Mouse (Mus musculus) forebrain, embryonic 14.5 days (tissue): ENCODE data around the gene Rnf135. TPM values are rescaled to one million over a fixed set of nuclear protein-coding genes. Genes with fewer than 3 reads are reported as not detected.

ENCODE experiments used
- ATAC-seq: fragments of 200-750 bp; cut with Nextera tagmentation; 2 replicates; pipeline ENCODE4 v1.8.0; 2017; ENCODE audit warnings: mild to moderate bottlenecking, moderate library complexity
- DNase-seq: peaks from one replicate; pipeline ENCODE4 v3.0.0-alpha.2; 2015; ENCODE audit warnings: low spot score
- H3K27ac ChIP-seq: fragments of 300-500 bp; sonication (generic); 2 replicates; pipeline ENCODE4 v1.5.1; 2014; ENCODE audit warnings: low read depth, mild to moderate bottlenecking, control low read depth, low read length, moderate library complexity
- H3K27me3 ChIP-seq: fragments of 300-500 bp; sonication (generic); replicated peaks from 2 replicates; pipeline ENCODE4 v1.6.1; 2014; ENCODE audit warnings: low read length, control low read depth, mixed read lengths; ENCODE audit not compliant: control insufficient read depth, insufficient read depth
- H3K36me3 ChIP-seq: fragments of 300-500 bp; sonication (generic); 2 replicates; pipeline ENCODE4 v1.6.1; 2014; ENCODE audit warnings: low read length, control low read depth; ENCODE audit not compliant: control insufficient read depth, insufficient read depth
- H3K4me1 ChIP-seq: fragments of 300-500 bp; sonication (generic); 2 replicates; pipeline ENCODE4 v1.6.1; 2014; ENCODE audit warnings: antibody characterized with exemption, low read length, control low read depth; ENCODE audit not compliant: control insufficient read depth, insufficient read depth
- H3K4me2 ChIP-seq: fragments of 300-500 bp; sonication (generic); 2 replicates; pipeline ENCODE4 v1.6.1; 2014; ENCODE audit warnings: mild to moderate bottlenecking, control low read depth, low read length
- H3K4me3 ChIP-seq: fragments of 300-500 bp; sonication (generic); 2 replicates; pipeline ENCODE4 v1.5.1; 2014; ENCODE audit warnings: low read depth, low read length, control low read depth
- H3K9ac ChIP-seq: fragments of 300-500 bp; sonication (generic); 2 replicates; pipeline ENCODE4 v1.6.1; 2014; ENCODE audit warnings: mild to moderate bottlenecking, low read length, control low read depth, moderate library complexity
- H3K9me3 ChIP-seq: fragments of 300-500 bp; sonication (generic); replicated peaks from 2 replicates; pipeline ENCODE4 v1.6.1; 2016; ENCODE audit warnings: low read length, control low read depth, mixed read lengths; ENCODE audit not compliant: control insufficient read depth
- WGBS: fragments of 180-500 bp; shearing (Covaris S2); extraction: QIAGEN DNeasy Blood & Tissue Kit; methylation state at CpG from one replicate; pipeline ENCODE4 v1.1.7; 2014; 5-methylcytosine and 5-hydroxymethylcytosine counted together
- polyA plus RNA-seq: library from polyadenylated mRNA; unstranded; fragments of >200 nt; fragmentation: Nextera tagmentation; extraction: Ambion mirVana; gene quantifications from 2 replicates; pipeline ENCODE4 v1.2.1, GENCODE M21; 2014

Rnf135 gene
- polyA plus RNA-seq, 1 experiment from 2014 or later: 2.4 TPM

DNA sequence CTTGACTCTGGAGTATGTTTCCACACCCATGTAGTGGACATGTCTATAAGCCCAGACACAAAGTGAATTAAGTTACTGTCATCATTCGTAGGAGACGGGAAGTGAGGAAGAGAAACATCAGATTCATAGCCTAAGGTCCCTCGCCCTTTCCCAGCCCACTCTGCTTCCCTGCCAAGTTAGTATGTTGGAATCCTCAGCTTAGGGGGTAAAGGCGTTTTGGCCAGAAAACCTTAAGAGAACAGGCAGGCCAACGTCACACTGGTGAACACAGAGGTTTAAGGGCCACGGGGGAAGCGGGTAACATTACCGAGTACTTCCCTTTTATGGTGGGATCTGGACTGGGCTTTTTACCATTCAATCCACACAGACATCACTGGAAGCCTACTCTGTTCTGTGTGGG is 28.1 kb upstream of the Rnf135 start:
- no peak for ATAC-seq
- DNase-seq: no peak
- Histone ChIP-seq H3K9ac (no peak overlapping the region), H3K4me3 (no peak overlapping the region), H3K4me2 (no peak overlapping the region), H3K27ac (no peak overlapping the region), H3K36me3 (no peaks in the 10 kb centered on the region), H3K4me1 (no peaks in the 10 kb centered on the region), H3K27me3 (peaks cover 32% of the 10 kb centered on the region), H3K9me3 (no peaks in the 10 kb centered on the region)
- 83% methylated on average over 8 of the region's 8 CpGs for WGBS

DNA sequence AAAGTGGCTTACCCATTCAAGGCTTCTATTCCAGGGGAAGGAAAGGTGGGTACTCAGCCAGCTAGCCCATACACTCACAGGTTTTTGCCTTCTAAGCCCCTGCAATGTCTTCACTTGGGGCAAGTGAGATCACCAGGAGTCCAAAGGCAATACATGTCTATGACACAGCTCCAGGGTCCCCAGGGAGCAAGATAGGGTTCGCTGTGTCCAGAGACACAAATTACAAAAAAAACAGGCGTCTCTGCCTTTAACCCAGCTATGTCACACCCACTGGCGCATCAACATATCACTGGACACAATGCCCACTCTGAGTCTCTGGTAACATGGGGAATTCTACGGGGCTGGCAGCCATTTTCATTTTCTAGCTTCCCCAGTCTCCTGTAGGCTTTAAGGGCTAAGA is 27.7 kb upstream of the Rnf135 start:
- H3K4me1 ChIP-seq: no peaks in the 10 kb centered on the region
- DNase-seq (no peak), ATAC-seq (no peak)
- no peak overlapping the region for H3K27ac ChIP-seq
- no peaks in the 10 kb centered on the region for H3K36me3 ChIP-seq
- no peak overlapping the region for H3K4me3 ChIP-seq
- peaks cover 32% of the 10 kb centered on the region for H3K27me3 ChIP-seq
- no peak overlapping the region for H3K9ac ChIP-seq
- H3K9me3 ChIP-seq: no peaks in the 10 kb centered on the region
- WGBS: 86% methylated on average over 4 of the region's 4 CpGs
- no peak overlapping the region for H3K4me2 ChIP-seq

DNA sequence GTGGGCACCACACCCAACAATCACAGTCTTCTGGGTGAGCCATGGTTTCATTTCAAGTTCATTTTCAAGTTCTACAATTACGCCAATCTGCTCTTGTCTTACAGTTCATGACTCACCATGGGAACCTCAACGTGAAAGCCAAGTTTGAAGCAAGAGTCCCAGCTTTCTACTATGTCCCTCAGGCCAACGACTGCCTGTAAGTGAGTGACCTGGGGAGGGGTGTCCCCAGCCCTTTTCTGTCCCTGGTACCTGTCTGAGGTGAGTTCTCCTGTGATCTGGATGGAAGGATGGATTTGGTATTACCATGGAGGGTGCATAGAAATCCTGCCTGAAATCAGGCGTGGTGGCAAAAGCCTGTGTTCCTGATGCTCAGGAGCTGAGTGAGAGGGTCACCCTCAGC is 26.8 kb upstream of the Rnf135 start:
- Histone ChIP-seq H3K9me3 (no peaks in the 10 kb centered on the region), H3K9ac (no peak overlapping the region), H3K27me3 (peaks cover 32% of the 10 kb centered on the region), H3K4me1 (no peaks in the 10 kb centered on the region), H3K4me2 (no peak overlapping the region), H3K27ac (no peak overlapping the region), H3K36me3 (no peaks in the 10 kb centered on the region), H3K4me3 (no peak overlapping the region)
- WGBS: 85% methylated on average over 4 of the region's 4 CpGs
- DNase-seq (no peak), ATAC-seq (no peak)

DNA sequence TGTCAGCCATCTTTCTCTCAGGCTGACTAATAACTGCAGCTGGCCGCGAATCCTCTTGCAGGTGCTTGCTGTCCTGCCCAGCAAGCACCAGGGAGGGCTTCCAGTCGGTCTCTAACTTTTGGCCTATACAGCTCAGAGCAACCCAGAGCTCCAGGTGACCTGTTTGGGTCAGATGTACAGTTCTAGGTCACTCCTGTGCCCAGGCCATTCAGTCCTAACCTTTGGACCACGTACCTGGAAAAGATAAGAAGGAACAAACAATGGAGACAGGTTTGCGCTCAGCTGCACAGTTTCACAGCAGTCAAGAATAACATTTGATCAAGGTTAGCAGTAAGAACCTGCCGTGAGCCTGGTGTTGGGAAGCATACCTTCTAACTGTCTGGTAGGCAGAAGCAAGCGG is 24.6 kb upstream of the Rnf135 start:
- Histone ChIP-seq H3K4me2 (no peak overlapping the region), H3K27ac (no peak overlapping the region), H3K36me3 (no peaks in the 10 kb centered on the region), H3K9ac (no peak overlapping the region), H3K27me3 (peaks cover 17% of the 10 kb centered on the region), H3K4me1 (no peaks in the 10 kb centered on the region), H3K9me3 (no peaks in the 10 kb centered on the region), H3K4me3 (no peak overlapping the region)
- 85% methylated on average over 7 of the region's 7 CpGs for WGBS
- ATAC-seq (no peak), DNase-seq (no peak)

DNA sequence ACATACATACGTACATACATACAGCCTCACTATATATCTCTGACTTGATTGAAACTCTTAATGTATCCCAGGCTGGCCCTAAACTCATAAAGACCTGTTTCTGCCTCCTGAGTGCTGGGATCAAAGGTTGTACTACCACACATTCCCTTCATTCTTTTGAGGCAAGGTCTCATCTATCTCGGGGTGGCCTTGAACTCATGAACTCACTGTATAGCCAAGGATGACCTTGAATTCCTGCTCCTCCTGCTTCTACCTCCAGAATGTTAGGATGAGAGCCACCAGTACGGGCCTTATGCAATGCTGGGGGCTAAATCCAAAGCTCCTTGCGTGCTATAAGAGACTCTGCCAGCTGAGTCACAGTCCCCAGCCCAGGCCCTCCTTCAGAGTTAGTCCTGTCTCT is 22.6 kb upstream of the Rnf135 start:
- H3K9me3 ChIP-seq: no peaks in the 10 kb centered on the region
- no peaks in the 10 kb centered on the region for H3K27me3 ChIP-seq
- H3K4me2 ChIP-seq: no peak overlapping the region
- H3K27ac ChIP-seq: no peak overlapping the region
- H3K4me1 ChIP-seq: no peaks in the 10 kb centered on the region
- H3K4me3 ChIP-seq: no peak overlapping the region
- ATAC-seq (no peak), DNase-seq (no peak)
- no peaks in the 10 kb centered on the region for H3K36me3 ChIP-seq
- 85% methylated on average over 4 of the region's 4 CpGs for WGBS
- no peak overlapping the region for H3K9ac ChIP-seq

DNA sequence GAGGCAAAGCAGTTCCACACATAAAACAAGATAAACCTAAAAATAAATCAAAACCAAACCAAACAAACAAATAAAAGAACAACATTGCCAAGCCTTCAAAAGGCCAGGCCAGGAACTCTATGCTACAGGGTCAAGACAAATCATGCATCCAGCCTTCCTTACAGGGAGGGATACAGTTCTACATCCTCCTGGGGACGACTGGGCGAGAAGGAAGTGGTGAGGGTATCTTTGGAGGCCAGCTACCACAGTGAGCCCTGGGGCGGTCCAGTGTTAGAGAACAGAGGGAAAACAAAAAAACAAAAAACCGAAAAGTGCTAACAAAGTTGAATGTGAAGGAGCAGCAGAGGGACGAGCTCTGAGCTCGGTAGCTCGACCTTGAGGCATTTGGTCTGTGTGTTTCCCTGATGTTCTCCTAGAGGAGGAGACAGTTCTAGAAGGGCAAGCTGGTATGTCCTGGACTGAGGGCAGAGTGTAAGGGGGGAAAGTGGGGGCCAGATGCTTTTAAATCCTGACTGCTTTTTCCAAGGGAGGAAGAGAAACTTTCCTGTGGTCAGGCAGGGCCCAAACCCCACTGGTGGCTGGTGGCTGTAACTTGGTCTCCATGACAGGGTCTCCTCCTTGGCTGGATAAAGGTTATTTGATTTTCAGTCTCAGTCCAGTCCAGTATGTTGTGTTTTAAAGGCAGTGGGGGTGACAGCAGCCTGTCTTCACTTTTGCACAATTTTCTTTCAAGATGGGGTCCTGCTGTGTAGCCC is 20.1 kb upstream of the Rnf135 start:
- Histone ChIP-seq H3K36me3 (no peaks in the 10 kb centered on the region), H3K27me3 (no peaks in the 10 kb centered on the region), H3K4me3 (no peak overlapping the region), H3K27ac (no peak overlapping the region), H3K9me3 (no peaks in the 10 kb centered on the region), H3K4me1 (no peaks in the 10 kb centered on the region), H3K9ac (no peak overlapping the region), H3K4me2 (no peak overlapping the region)
- no peak for ATAC-seq
- 74% methylated on average over 7 of the region's 7 CpGs for WGBS
- DNase-seq: no peak

DNA sequence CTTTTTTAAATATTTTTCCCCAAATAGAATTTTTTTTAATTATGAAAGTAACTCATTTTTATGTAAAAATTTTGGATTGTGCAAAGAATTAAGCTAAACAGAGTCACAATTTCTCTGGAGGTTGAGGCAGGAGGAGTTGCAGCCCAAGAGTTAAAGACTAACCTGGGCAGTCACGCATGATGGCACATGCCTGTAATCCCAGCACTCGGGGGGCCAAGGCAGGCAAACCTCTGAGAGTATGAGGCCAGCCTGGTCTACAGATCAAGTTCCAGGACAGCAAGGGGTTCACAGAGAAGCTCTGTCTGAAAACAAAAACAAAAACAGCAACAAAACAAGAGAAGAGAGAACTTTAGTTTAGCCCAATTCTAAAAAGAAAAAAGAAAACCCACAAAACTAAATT is 19.4 kb upstream of the Rnf135 start:
- Histone ChIP-seq H3K4me1 (no peaks in the 10 kb centered on the region), H3K27me3 (no peaks in the 10 kb centered on the region), H3K36me3 (no peaks in the 10 kb centered on the region), H3K9me3 (no peaks in the 10 kb centered on the region), H3K4me2 (no peak overlapping the region), H3K9ac (no peak overlapping the region), H3K4me3 (no peak overlapping the region), H3K27ac (no peak overlapping the region)
- 56% methylated on average over 2 of the region's 2 CpGs for WGBS
- DNase-seq: no peak
- no peak for ATAC-seq

DNA sequence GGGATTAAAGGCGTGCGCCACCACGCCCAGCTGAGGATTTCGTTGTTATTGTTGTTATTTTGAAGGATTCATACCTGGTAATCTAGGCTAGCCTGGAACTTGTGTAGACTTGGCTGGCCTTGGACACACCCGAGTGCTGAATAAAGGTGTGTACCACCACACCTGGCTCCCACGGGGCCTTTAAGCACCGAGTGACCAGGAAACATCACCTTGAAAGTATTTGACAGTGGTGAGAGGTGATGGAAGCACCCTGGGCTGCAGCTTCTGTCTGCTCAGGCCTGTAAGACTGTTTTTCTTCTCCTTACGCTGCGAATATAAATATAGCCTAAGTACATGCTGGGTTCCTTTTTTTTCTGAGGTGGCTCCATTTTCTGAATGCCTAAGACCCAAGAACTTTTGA is 15.5 kb upstream of the Rnf135 start:
- H3K9ac ChIP-seq: no peak overlapping the region
- no peaks in the 10 kb centered on the region for H3K27me3 ChIP-seq
- no peaks in the 10 kb centered on the region for H3K4me1 ChIP-seq
- no peaks in the 10 kb centered on the region for H3K36me3 ChIP-seq
- H3K4me3 ChIP-seq: no peak overlapping the region
- DNase-seq (no peak), ATAC-seq (no peak)
- H3K9me3 ChIP-seq: no peaks in the 10 kb centered on the region
- no peak overlapping the region for H3K4me2 ChIP-seq
- 93% methylated on average over 9 of the region's 9 CpGs for WGBS
- H3K27ac ChIP-seq: no peak overlapping the region

DNA sequence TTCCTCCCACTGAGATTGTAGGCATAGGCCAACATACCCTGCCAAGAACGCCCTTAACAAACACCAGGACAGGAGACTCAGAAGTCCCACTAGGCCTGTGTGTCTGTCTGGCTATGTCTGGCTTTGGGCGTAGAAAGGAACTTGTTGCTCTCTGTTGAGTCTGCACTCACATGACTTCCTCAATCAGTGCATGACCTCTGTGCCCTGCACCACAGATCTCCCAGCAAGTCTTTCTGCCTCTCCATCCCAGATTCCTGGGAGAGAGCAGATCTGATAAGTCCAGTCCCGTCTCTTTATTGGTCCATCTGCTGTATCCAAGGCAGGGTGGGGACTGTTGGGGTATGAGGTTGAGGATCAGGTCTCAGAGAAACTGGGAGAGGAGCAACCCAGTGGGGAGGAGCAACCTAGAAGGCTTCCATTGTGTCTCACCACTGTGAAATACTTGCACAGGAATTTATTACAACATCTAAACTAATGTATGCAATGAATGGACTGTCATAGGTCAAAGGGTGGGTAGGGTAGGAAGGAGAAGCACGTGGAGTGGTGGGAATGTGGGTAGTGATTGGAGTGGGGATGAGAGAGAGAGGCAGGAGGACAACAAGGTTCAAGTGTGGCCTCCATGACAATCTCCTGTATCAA is 14.9 kb upstream of the Rnf135 start:
- H3K4me2 ChIP-seq: no peak overlapping the region
- DNase-seq: no peak
- H3K9me3 ChIP-seq: no peaks in the 10 kb centered on the region
- H3K27me3 ChIP-seq: no peaks in the 10 kb centered on the region
- H3K27ac ChIP-seq: no peak overlapping the region
- no peak overlapping the region for H3K9ac ChIP-seq
- WGBS: 77% methylated on average over 4 of the region's 4 CpGs
- no peak for ATAC-seq
- no peaks in the 10 kb centered on the region for H3K36me3 ChIP-seq
- no peaks in the 10 kb centered on the region for H3K4me1 ChIP-seq
- no peak overlapping the region for H3K4me3 ChIP-seq
